Mouse (Mus musculus) adrenal gland, postnatal 0 days (tissue): ENCODE data around the gene Ttbk2. TPM values are rescaled to one million over a fixed set of nuclear protein-coding genes. Genes with fewer than 3 reads are reported as not detected.

Experiments used
- polyA plus RNA-seq: library from polyadenylated mRNA; unstranded; fragments of >200 nt; fragmentation: Nextera tagmentation; extraction: Ambion mirVana; gene quantifications from 2 replicates; pipeline ENCODE4 v1.2.1, GENCODE M21; 2015

The Ttbk2 gene
- polyA plus RNA-seq: 1.8 and 3.7 TPM in 2 replicates

GRCm38 (mm10) chr2:120850424-120851082, at the start of gene Ttbk2:
Ttbk2 (minus strand) TSS chr2:120850604.

DNA sequence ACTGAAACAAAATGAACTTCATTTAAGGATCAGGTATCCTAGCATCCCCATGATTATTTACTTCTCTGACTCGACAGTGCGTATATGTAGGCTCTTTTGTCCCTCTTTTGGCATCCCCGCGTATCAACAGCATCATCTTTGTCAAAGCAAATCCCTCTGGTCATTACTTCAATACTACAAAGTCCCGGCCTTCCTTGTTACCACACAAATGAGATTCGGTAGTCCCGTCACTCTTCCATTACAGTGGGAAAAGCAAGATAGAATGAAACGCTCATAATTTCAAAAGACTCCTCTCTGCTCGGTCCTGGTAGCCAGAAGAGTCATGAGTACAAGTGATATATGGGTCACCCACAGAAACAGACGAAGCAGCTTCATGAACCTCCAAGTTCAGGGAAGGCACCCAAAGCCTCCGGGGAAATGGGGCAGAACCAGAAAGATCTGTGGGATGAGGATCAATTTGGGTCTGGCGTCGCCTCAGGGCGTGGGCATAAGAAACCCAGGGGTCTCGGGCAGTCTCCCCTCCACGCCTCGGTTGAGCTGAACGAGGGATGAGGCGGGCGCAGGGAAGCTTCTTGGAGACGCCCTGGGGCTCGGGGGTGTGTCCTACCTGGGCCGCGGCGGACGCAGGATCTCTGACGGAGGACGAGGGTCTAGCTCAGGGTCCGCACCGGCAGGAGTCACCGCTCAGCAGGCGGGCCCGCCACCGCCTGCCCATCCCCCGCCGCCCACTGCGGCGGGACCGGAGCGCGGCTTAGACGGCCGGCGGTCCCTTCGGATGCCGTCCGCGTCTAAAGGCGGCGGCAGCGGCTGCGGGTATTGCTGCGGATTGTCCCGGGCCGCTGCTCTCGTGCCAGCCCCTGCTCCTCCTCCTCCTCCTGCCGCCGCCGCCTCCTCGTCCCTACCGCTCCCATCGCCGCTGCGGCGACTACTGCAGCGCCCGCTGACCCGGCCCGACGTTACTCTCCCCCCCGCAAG, 668 bp downstream of the Ttbk2 start, which contains the start of gene Cdan1:
Gene Cdan1, minus strand, starts transcription at position 680 of the 975 bp plus-strand sequence.

Other genes with a start within 250 kb of the Ttbk2 start
- 23.6 and 24.8 TPM in 2 replicates for gene Haus2, start 241.2 kb downstream of the Ttbk2 start, polyA plus RNA-seq
- 23.2 and 33.0 TPM in 2 replicates for gene Lrrc57, start 241.1 kb downstream of the Ttbk2 start, polyA plus RNA-seq
- 4.0 and 4.5 TPM in 2 replicates for gene Stard9, start 221.5 kb downstream of the Ttbk2 start, polyA plus RNA-seq
- 3.2 and 4.7 TPM in 2 replicates for gene Cdan1, start 476 bp downstream of the Ttbk2 start, polyA plus RNA-seq
- gene Ubr1, start 120.1 kb upstream of the Ttbk2 start, polyA plus RNA-seq: 11.7 and 16.9 TPM in 2 replicates
- gene Tmem62, start 126.4 kb upstream of the Ttbk2 start, polyA plus RNA-seq: 6.8 and 11.0 TPM in 2 replicates
- gene Ccndbp1, start 157.8 kb upstream of the Ttbk2 start, polyA plus RNA-seq: 44.5 and 63.5 TPM in 2 replicates
- 1.6 and 5.2 TPM in 2 replicates for gene Epb42, start 186.5 kb upstream of the Ttbk2 start, polyA plus RNA-seq
- gene Tgm5, start 235.2 kb upstream of the Ttbk2 start, polyA plus RNA-seq: 0.59 and 0.87 TPM in 2 replicates